Mouse (Mus musculus): ENCODE results near the gene Slc35e2. TPM values are rescaled to one million over a fixed set of nuclear protein-coding genes. Genes with fewer than 3 reads are reported as not detected.
"Not testable (repeated sequence)": the region's sequence is repeated elsewhere in the genome, so short reads cannot be mapped to it uniquely, and the experiment has no call there.

Slc35e2 gene
- total RNA-seq, 1 experiment from 2014 or later: 14.2 TPM

- ATAC-seq (replicated peaks; ENCODE audit: low read depth, poor library complexity, severe bottlenecking): 0 out of 2 replicates have a peak, but pooled peaks have one; percentile 7
Measured at GRCm38 (mm10) chr4:155666903-155667302, 65.7 kb downstream of the Slc35e2 start.

GRCm38 (mm10) chr4:155668689-155669597 is 67.7 kb downstream of the Slc35e2 start, which contains the start of gene Mib2:
Mib2 (minus strand) TSS chr4:155669198.
- ATAC-seq (replicated peaks; ENCODE audit: low read depth, poor library complexity, severe bottlenecking): peak; percentile 95

- ATAC-seq (replicated peaks; ENCODE audit: low read depth, poor library complexity, severe bottlenecking): no peak
Measured at GRCm38 (mm10) chr4:155669598-155670075, 68.4 kb downstream of the Slc35e2 start.

- ATAC-seq (replicated peaks; ENCODE audit: low read depth, poor library complexity, severe bottlenecking): not testable (repeated sequence)
Measured at GRCm38 (mm10) chr4:155670236-155670635, 69.0 kb downstream of the Slc35e2 start.

- no peak for ATAC-seq (replicated peaks; ENCODE audit: low read depth, poor library complexity, severe bottlenecking)
Measured at GRCm38 (mm10) chr4:155672082-155672481, 70.9 kb downstream of the Slc35e2 start.

Other genes starting within 250 kb of the Slc35e2 start
- not detected in 2 replicates for gene Prkcz, start 240.1 kb upstream of the Slc35e2 start, total RNA-seq (2017)
- 0.05 TPM in 1 of 2 replicates, not detected in the other for gene Gabrd, start 203.3 kb upstream of the Slc35e2 start, total RNA-seq (2017)
- 0.23 and 0.29 TPM in 2 replicates for gene Cfap74, start 192.2 kb upstream of the Slc35e2 start, total RNA-seq (2017)
- not detected in 2 replicates for gene Tmem52, start 132.3 kb upstream of the Slc35e2 start, total RNA-seq (2017)
- 174 and 208 TPM in 2 replicates for gene Gnb1, start 110.1 kb upstream of the Slc35e2 start, total RNA-seq (2017)
- 50.8 and 57.0 TPM in 2 replicates for gene Nadk, start 39.0 kb upstream of the Slc35e2 start, total RNA-seq (2017)
- 50.8 and 66.1 TPM in 2 replicates for gene Cdk11b, start 23.4 kb downstream of the Slc35e2 start, total RNA-seq (2017)
- not detected in 2 replicates for gene Gm10563, start 44.0 kb downstream of the Slc35e2 start, total RNA-seq (2017)
- 0.91 TPM in 1 of 2 replicates, not detected in the other for gene Mmp23, start 52.0 kb downstream of the Slc35e2 start, total RNA-seq (2017)
- gene Mib2, start 67.8 kb downstream of the Slc35e2 start, total RNA-seq (2017): 18.9 and 21.1 TPM in 2 replicates
- gene Fndc10, start 92.9 kb downstream of the Slc35e2 start, total RNA-seq (2017): 2.9 and 3.2 TPM in 2 replicates
- 73.2 and 108 TPM in 2 replicates for gene Ssu72, start 103.4 kb downstream of the Slc35e2 start, total RNA-seq (2017)
- 0.29 TPM in 1 of 2 replicates, not detected in the other for gene Tmem240, start 133.4 kb downstream of the Slc35e2 start, total RNA-seq (2017)
- gene Atad3a, start 159.7 kb downstream of the Slc35e2 start, total RNA-seq (2017): 77.0 and 120 TPM in 2 replicates
- gene Vwa1, start 173.3 kb downstream of the Slc35e2 start, total RNA-seq (2017): 0.27 and 0.29 TPM in 2 replicates
- not detected in 2 replicates for gene Tmem88b, start 184.5 kb downstream of the Slc35e2 start, total RNA-seq (2017)
- not detected in 2 replicates for gene Ankrd65, start 189.0 kb downstream of the Slc35e2 start, total RNA-seq (2017)
- 55.4 and 70.3 TPM in 2 replicates for gene Mrpl20, start 201.5 kb downstream of the Slc35e2 start, total RNA-seq (2017)
- gene Ccnl2, start 211.1 kb downstream of the Slc35e2 start, total RNA-seq (2017): 83.7 and 89.3 TPM in 2 replicates
- 89.9 and 123 TPM in 2 replicates for gene Aurkaip1, start 229.9 kb downstream of the Slc35e2 start, total RNA-seq (2017)
- not detected in 2 replicates for gene Mxra8, start 238.3 kb downstream of the Slc35e2 start, total RNA-seq (2017)
- 9.2 and 11.4 TPM in 2 replicates for gene Dvl1, start 246.0 kb downstream of the Slc35e2 start, total RNA-seq (2017)